Mouse (Mus musculus): Measurements from ENCODE around the gene Hist1h3g. TPM values are rescaled to one million over a fixed set of nuclear protein-coding genes. Genes with fewer than 3 reads are reported as not detected.

Hist1h3g gene
- total and polyA plus RNA-seq, 3 experiments, result 5.2 to 441 TPM; not detected in 1

GRCm38 (mm10) chr13:23490863-23491262 lies 44.4 kb upstream of the Hist1h3g start:
- H3K27me3 ChIP-seq (ENCODE audit: control insufficient read depth in 1 of 2, insufficient read depth in 2 of 2, low read length in 2 of 2), result peaks cover 0 to 3% of the 10 kb centered on the region in 2 experiments; a peak in 2 of 4 replicates
- TF ChIP-seq CHD2 (IDR thresholded peaks at IDR 0.05; ENCODE audit: low read length) (no peak), RCOR1 (IDR thresholded peaks at IDR 0.05; ENCODE audit: low read depth, low read length) (peak; percentile 68; the same call in 1 of the 2 replicates), ETS1 (IDR thresholded peaks at IDR 0.05; ENCODE audit: low read depth, low read length) (no peak), BHLHE40 (IDR thresholded peaks at IDR 0.05; ENCODE audit: borderline replicate concordance, low read depth, low read length) (no peak), NELFE (IDR thresholded peaks at IDR 0.05; ENCODE audit: low read depth, low read length) (no peak), ZKSCAN1 (IDR thresholded peaks at IDR 0.05; ENCODE audit: low read depth, low read length) (no peak), GATA1 (IDR thresholded peaks at IDR 0.05; ENCODE audit: low read depth, low read length) (peak; percentile 2; the same call in 1 of the 2 replicates), MEF2A (IDR thresholded peaks at IDR 0.05; ENCODE audit: extremely low read depth, insufficient replicate concordance, low read depth, low read length, poor library complexity, severe bottlenecking) (0 out of 2 replicates have a peak, but pooled peaks have one; percentile 6), CHD1 (IDR thresholded peaks at IDR 0.05; ENCODE audit: low read depth, low read length) (no peak), ZC3H11A (IDR thresholded peaks at IDR 0.05; ENCODE audit: low read depth, low read length) (no peak), UBTF (IDR thresholded peaks at IDR 0.05; ENCODE audit: borderline replicate concordance, insufficient read depth, low read depth, low read length) (no peak), ZNF384 (IDR thresholded peaks at IDR 0.05; ENCODE audit: low read depth, low read length) (no peak), SMC3 (IDR thresholded peaks at IDR 0.05; ENCODE audit: low read depth, low read length) (no peak), MXI1 (IDR thresholded peaks at IDR 0.05; ENCODE audit: low read depth, low read length) (no peak), USF2 (IDR thresholded peaks at IDR 0.05; ENCODE audit: borderline replicate concordance in 1 of 2, insufficient read depth in 1 of 2, low read depth in 1 of 2, low read length in 2 of 2) (no peak), CTCF (IDR thresholded peaks at IDR 0.05 in 2 of 3, conservative IDR thresholded peaks at IDR 0.05 in 1 of 3; ENCODE audit: control insufficient read depth in 1 of 3, insufficient read depth in 1 of 3, low read depth in 2 of 3, low read length in 3 of 3, poor library complexity in 1 of 3, severe bottlenecking in 1 of 3) (no peak), USF1 (IDR thresholded peaks at IDR 0.05; ENCODE audit: low read depth, low read length) (no peak), E2F4 (IDR thresholded peaks at IDR 0.05; ENCODE audit: borderline replicate concordance, low read depth, low read length) (no peak), TCF12 (IDR thresholded peaks at IDR 0.05; ENCODE audit: low read depth, low read length) (no peak)
- no peak overlapping the region for H3K9ac ChIP-seq (ENCODE audit: control insufficient read depth, low read depth, low read length, poor library complexity, severe bottlenecking)
- H3K9me3 ChIP-seq (replicated peaks; ENCODE audit: insufficient read depth, low read length), result no peaks in the 10 kb centered on the region
- peaks cover 4 to 7% of the 10 kb centered on the region in 2 experiments for H3K4me1 ChIP-seq (ENCODE audit: control insufficient read depth in 1 of 2, insufficient read depth in 2 of 2, low read length in 2 of 2)
- H3K79me2 ChIP-seq (ENCODE audit: control insufficient read depth, insufficient read depth, low read length, poor library complexity), result no peaks in the 10 kb centered on the region
- no peak overlapping the region for H3K27ac ChIP-seq (ENCODE audit: control insufficient read depth, low read depth, low read length)
- H3K36me3 ChIP-seq (ENCODE audit: control insufficient read depth in 1 of 2, insufficient read depth in 2 of 2, low read length in 2 of 2), result peaks cover 0 to 13% of the 10 kb centered on the region in 2 experiments; a peak in 2 of 4 replicates
- DNase-seq (ENCODE audit: low read depth, low spot score), result peak; percentile 67
- no peak overlapping the region for H3K4me3 ChIP-seq (ENCODE audit: control insufficient read depth in 1 of 2, insufficient read depth in 1 of 2, low read depth in 2 of 2, low read length in 2 of 2)

GRCm38 (mm10) chr13:23491263-23491662 lies 44.0 kb upstream of the Hist1h3g start:
- no peaks in the 10 kb centered on the region for H3K79me2 ChIP-seq (ENCODE audit: control insufficient read depth, insufficient read depth, low read length, poor library complexity)
- H3K9ac ChIP-seq (ENCODE audit: control insufficient read depth, low read depth, low read length, poor library complexity, severe bottlenecking), result no peak overlapping the region
- no peak overlapping the region for H3K4me3 ChIP-seq (ENCODE audit: control insufficient read depth in 1 of 2, insufficient read depth in 1 of 2, low read depth in 2 of 2, low read length in 2 of 2)
- peak; percentile 26 for DNase-seq (ENCODE audit: low read depth, low spot score)
- peaks cover 0 to 13% of the 10 kb centered on the region in 2 experiments; a peak in 2 of 4 replicates for H3K36me3 ChIP-seq (ENCODE audit: control insufficient read depth in 1 of 2, insufficient read depth in 2 of 2, low read length in 2 of 2)
- H3K9me3 ChIP-seq (replicated peaks; ENCODE audit: insufficient read depth, low read length), result no peaks in the 10 kb centered on the region
- peaks cover 0 to 3% of the 10 kb centered on the region in 2 experiments; a peak in 2 of 4 replicates for H3K27me3 ChIP-seq (ENCODE audit: control insufficient read depth in 1 of 2, insufficient read depth in 2 of 2, low read length in 2 of 2)
- peaks cover 4 to 7% of the 10 kb centered on the region in 2 experiments for H3K4me1 ChIP-seq (ENCODE audit: control insufficient read depth in 1 of 2, insufficient read depth in 2 of 2, low read length in 2 of 2)
- TF ChIP-seq MAZ (IDR thresholded peaks at IDR 0.05; ENCODE audit: low read depth, low read length) (no peak), RCOR1 (IDR thresholded peaks at IDR 0.05; ENCODE audit: low read depth, low read length) (no peak), EP300 (IDR thresholded peaks at IDR 0.05; ENCODE audit: low read depth in 1 of 2, low read length in 2 of 2) (peak; percentile 40 to 42; a peak in 1 of 4 replicates), TCF12 (IDR thresholded peaks at IDR 0.05; ENCODE audit: low read depth, low read length) (peak; percentile 65), GATA1 (IDR thresholded peaks at IDR 0.05; ENCODE audit: low read depth, low read length) (peak; percentile 83), ZKSCAN1 (IDR thresholded peaks at IDR 0.05; ENCODE audit: low read depth, low read length) (no peak)
- no peak overlapping the region for H3K27ac ChIP-seq (ENCODE audit: control insufficient read depth, low read depth, low read length)

All from MEL (cell line).